Mouse (Mus musculus) G1E (cell line): ENCODE results near the gene Cnga3.

Experiments
- CTCF ChIP-seq: IDR thresholded peaks from 2 replicates; pipeline ENCODE4 v1.5.1; 2012; ENCODE audit warnings: low read depth, low read length, inconsistent platforms, mixed read lengths
- GATA1 ChIP-seq: IDR thresholded peaks from 2 replicates; pipeline ENCODE4 v1.6.1; 2012; ENCODE audit warnings: borderline replicate concordance, low read length, inconsistent platforms, mixed read lengths

GRCm38 (mm10) chr1:37286556-37286955, 72.3 kb downstream of the Cnga3 start:
- TF ChIP-seq CTCF (no peak), GATA1 (no peak)
